ENCODE assay signal across 8 mouse cellular contexts in the genomic region with DNA sequence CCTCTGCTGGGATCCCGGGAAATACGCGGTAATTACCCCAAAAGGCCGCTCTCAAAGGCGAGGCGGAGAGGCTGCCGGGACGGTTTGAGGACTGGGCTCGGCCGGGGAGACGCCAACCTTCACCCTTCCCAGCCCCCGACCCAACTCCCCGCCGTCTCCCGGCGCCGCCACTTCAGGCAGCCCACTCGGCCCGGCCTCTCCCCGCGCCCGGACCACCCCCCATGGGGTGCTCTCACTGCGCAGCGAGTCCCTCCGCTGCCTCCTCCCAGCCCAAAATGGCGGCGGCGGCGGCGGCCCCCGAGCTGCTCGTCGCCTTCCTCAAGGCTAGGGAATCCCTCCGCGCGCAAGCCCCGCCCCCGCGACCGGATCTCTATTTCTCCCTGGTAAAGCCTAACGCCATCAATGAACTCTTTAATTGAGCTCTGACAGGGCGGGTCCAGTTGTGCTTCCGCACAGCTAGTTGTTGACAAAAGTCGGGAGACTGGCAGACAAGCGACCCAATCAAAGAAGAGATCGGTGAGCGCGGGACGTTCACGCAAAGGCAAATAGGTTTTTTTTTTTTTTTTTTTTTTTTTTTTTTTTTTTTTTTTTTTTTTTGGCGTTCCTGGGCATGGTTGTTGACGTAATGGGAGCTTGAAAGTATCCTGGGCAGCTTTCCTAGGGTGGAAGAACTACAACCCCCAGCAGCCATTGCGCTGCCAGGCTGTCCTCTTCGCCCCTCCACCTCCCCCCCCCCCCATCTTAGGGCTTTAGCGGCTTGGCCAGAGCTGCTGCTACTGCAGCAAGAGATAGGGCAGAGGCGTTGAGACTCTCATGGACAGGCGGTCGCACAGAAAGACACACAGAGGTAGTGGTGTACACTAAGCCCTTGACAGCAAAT. TPM values are rescaled to one million over a fixed set of nuclear protein-coding genes. Genes with fewer than 3 reads are reported as not detected.
DNase-seq lines count a peak whose midpoint lies in the region; ATAC-seq and TF ChIP-seq lines count a peak whose summit lies in the region.

No protein-coding gene starts in this region.

- H3K36me3 ChIP-seq in forebrain, embryonic 10.5 days (replicated peaks) = peaks cover 4% of the 10 kb centered on the region; the same call in 1 of the 2 replicates
- no peaks in the 10 kb centered on the region for H3K36me3 ChIP-seq in heart, embryonic 15.5 days
- no peaks in the 10 kb centered on the region for H3K36me3 ChIP-seq in liver, embryonic 14.5 days (replicated peaks; ENCODE audit: control insufficient read depth, insufficient read depth, low read depth)
- no peaks in the 10 kb centered on the region for H3K36me3 ChIP-seq in neural tube, embryonic 11.5 days (ENCODE audit: control insufficient read depth, insufficient read depth, low read length)
- H3K36me3 ChIP-seq in stomach, postnatal 0 days (ENCODE audit: control insufficient read depth, insufficient read depth, low read length) = no peaks in the 10 kb centered on the region

- peak overlapping the region; percentile 100 for H3K27ac ChIP-seq in forebrain, embryonic 10.5 days
- peak overlapping the region; percentile 96 for H3K27ac ChIP-seq in heart, embryonic 15.5 days
- peak overlapping the region; percentile 94 for H3K27ac ChIP-seq in liver, embryonic 14.5 days
- H3K27ac ChIP-seq in neural tube, embryonic 11.5 days (ENCODE audit: low read depth, low read length) = peak overlapping the region; percentile 92
- peak overlapping the region; percentile 98 for H3K27ac ChIP-seq in stomach, postnatal 0 days (replicated peaks)

- H3K27me3 ChIP-seq in forebrain, embryonic 10.5 days (ENCODE audit: poor library complexity, severe bottlenecking) = no peaks in the 10 kb centered on the region
- H3K27me3 ChIP-seq in heart, embryonic 15.5 days = no peaks in the 10 kb centered on the region
- no peaks in the 10 kb centered on the region for H3K27me3 ChIP-seq in liver, embryonic 14.5 days (ENCODE audit: control insufficient read depth, insufficient read depth, low read length)
- H3K27me3 ChIP-seq in neural tube, embryonic 11.5 days (ENCODE audit: control insufficient read depth, insufficient read depth, low read length) = no peaks in the 10 kb centered on the region
- H3K27me3 ChIP-seq in stomach, postnatal 0 days (ENCODE audit: control insufficient read depth, insufficient read depth, low read length) = no peaks in the 10 kb centered on the region

- DNase-seq in CD8-positive naive resting alpha-beta T cell, adult 2 months (ENCODE audit: low read depth in 2 of 2, low spot score in 2 of 2) = peak; percentile 99 to 100
- peak; percentile 99 for DNase-seq in c-Kit-positive CD71-negative TER-119-negative erythroid progenitor cells, embryonic 14.5 days (ENCODE audit: low read depth)
- DNase-seq in forebrain, embryonic 10.5 days (ENCODE audit: extremely low spot score, low spot score) = peak; percentile 99
- DNase-seq in kidney, postnatal 25 days = peak; percentile 100
- DNase-seq in liver, embryonic 14.5 days (ENCODE audit: low read depth in 3 of 3, low spot score in 3 of 3) = peak; percentile 99 to 100 (median 99)
- DNase-seq in neural tube, embryonic 11.5 days (ENCODE audit: low spot score) = peak; percentile 100
- peak; percentile 100 for DNase-seq in stomach, postnatal 0 days (ENCODE audit: low spot score)

- peak; percentile 90 for ATAC-seq in heart, embryonic 15.5 days (replicated peaks; ENCODE audit: insufficient number of reproducible peaks, insufficient read depth, low FRiP score, low read depth)
- ATAC-seq in liver, embryonic 14.5 days (ENCODE audit: insufficient read depth) = peak; percentile 86
- peak; percentile 92 for ATAC-seq in neural tube, embryonic 11.5 days (ENCODE audit: insufficient read depth, low FRiP score, low TSS enrichment)
- ATAC-seq in stomach, postnatal 0 days (ENCODE audit: low FRiP score, low TSS enrichment) = peak; percentile 96

- peaks cover 42% of the 10 kb centered on the region for H3K4me1 ChIP-seq in forebrain, embryonic 10.5 days
- H3K4me1 ChIP-seq in heart, embryonic 15.5 days (replicated peaks) = peaks cover 35% of the 10 kb centered on the region
- H3K4me1 ChIP-seq in liver, embryonic 14.5 days (replicated peaks; ENCODE audit: control insufficient read depth in 2 of 2, insufficient read depth in 2 of 2, low read length in 1 of 2) = peaks cover 35 to 43% of the 10 kb centered on the region in 2 experiments
- H3K4me1 ChIP-seq in neural tube, embryonic 11.5 days (ENCODE audit: control insufficient read depth, insufficient read depth, low read length) = peaks cover 11% of the 10 kb centered on the region; the same call in 1 of the 2 replicates
- peaks cover 10% of the 10 kb centered on the region; the same call in 1 of the 2 replicates for H3K4me1 ChIP-seq in stomach, postnatal 0 days (replicated peaks; ENCODE audit: control insufficient read depth, insufficient read depth)

- no peak for TF ChIP-seq CTCF in liver, embryonic 14.5 days (IDR thresholded peaks at IDR 0.05; ENCODE audit: low read depth)
- TF ChIP-seq CTCF in stomach, postnatal 0 days (IDR thresholded peaks at IDR 0.05; ENCODE audit: low read depth) = no peak

- H3K4me3 ChIP-seq in forebrain, embryonic 10.5 days = peak overlapping the region; percentile 96
- H3K4me3 ChIP-seq in heart, embryonic 15.5 days = peak overlapping the region; percentile 77
- H3K4me3 ChIP-seq in liver, embryonic 14.5 days (ENCODE audit: insufficient read depth in 1 of 2, low read depth in 2 of 2, low read length in 2 of 2) = peak overlapping the region; percentile 96 to 97
- peak overlapping the region; percentile 90 for H3K4me3 ChIP-seq in neural tube, embryonic 11.5 days (ENCODE audit: low read depth, low read length)
- peak overlapping the region; percentile 96 for H3K4me3 ChIP-seq in stomach, postnatal 0 days (ENCODE audit: low read depth, low read length)

- peak overlapping the region; percentile 96 for H3K9ac ChIP-seq in heart, embryonic 15.5 days
- peak overlapping the region; percentile 99 for H3K9ac ChIP-seq in liver, embryonic 14.5 days (replicated peaks)
- peak overlapping the region; percentile 99 for H3K9ac ChIP-seq in neural tube, embryonic 11.5 days (ENCODE audit: low read length)
- peak overlapping the region; percentile 100 for H3K9ac ChIP-seq in stomach, postnatal 0 days (ENCODE audit: low read length)

- WGBS in forebrain, embryonic 10.5 days = under 1% methylated on average over 58 of the region's 58 CpGs
- under 1% methylated on average over 58 of the region's 58 CpGs for WGBS in heart, embryonic 15.5 days
- WGBS in liver, embryonic 14.5 days (ENCODE audit: insufficient replicate concordance) = under 1% methylated on average over 58 of the region's 58 CpGs
- under 1% methylated on average over 46 of the region's 58 CpGs for WGBS in neural tube, embryonic 11.5 days
- under 1% methylated on average over 57 of the region's 58 CpGs for WGBS in stomach, postnatal 0 days

- TF ChIP-seq EP300 in liver, embryonic 14.5 days (IDR thresholded peaks at IDR 0.05; ENCODE audit: low read depth) = peak; percentile 32
- no peak for TF ChIP-seq EP300 in stomach, postnatal 0 days (optimal IDR thresholded peaks at IDR 0.05)

- H3K4me2 ChIP-seq in heart, embryonic 15.5 days = peak overlapping the region; percentile 76
- peak overlapping the region; percentile 96 for H3K4me2 ChIP-seq in liver, embryonic 14.5 days (ENCODE audit: low read depth)
- H3K4me2 ChIP-seq in neural tube, embryonic 11.5 days (ENCODE audit: low read depth) = peak overlapping the region; percentile 83
- H3K4me2 ChIP-seq in stomach, postnatal 0 days (replicated peaks; ENCODE audit: low read depth) = peak overlapping the region; percentile 70

- no peaks in the 10 kb centered on the region for H3K9me3 ChIP-seq in forebrain, embryonic 10.5 days
- no peaks in the 10 kb centered on the region for H3K9me3 ChIP-seq in heart, embryonic 15.5 days (replicated peaks)
- no peaks in the 10 kb centered on the region for H3K9me3 ChIP-seq in liver, embryonic 14.5 days (ENCODE audit: control insufficient read depth, low read length)
- no peaks in the 10 kb centered on the region for H3K9me3 ChIP-seq in neural tube, embryonic 11.5 days (ENCODE audit: control insufficient read depth, low read length)
- no peaks in the 10 kb centered on the region for H3K9me3 ChIP-seq in stomach, postnatal 0 days (ENCODE audit: control insufficient read depth, low read length)

RNA-seq across cellular contexts. Expression of a gene that starts 0.6 kb away (rescaled TPM):
- 7.2 and 7.6 TPM in 2 replicates for polyA plus RNA-seq in forebrain, embryonic 10.5 days (2016; fragmentation: Nextera tagmentation; extraction: Ambion mirVana)
- polyA plus RNA-seq in heart, embryonic 15.5 days (2015; fragmentation: Nextera tagmentation; extraction: Ambion mirVana) = 5.5 and 6.4 TPM in 2 replicates
- polyA plus RNA-seq in liver, embryonic 14.5 days (2012; rRNA removed) = 2.2 and 3.5 TPM in 2 replicates
- polyA plus RNA-seq in liver, embryonic 14.5 days (2014; fragmentation: Nextera tagmentation; extraction: Ambion mirVana) = 3.4 and 4.4 TPM in 2 replicates
- 5.8 and 7.5 TPM in 2 replicates for polyA plus RNA-seq in neural tube, embryonic 11.5 days (2014; fragmentation: Nextera tagmentation; extraction: Ambion mirVana)
- polyA plus RNA-seq in stomach, postnatal 0 days (2015; fragmentation: Nextera tagmentation; extraction: Ambion mirVana) = 3.7 and 4.4 TPM in 2 replicates

RNA-seq across cellular contexts. Expression of a gene that starts 16.8 kb away (rescaled TPM):
- 1.8 and 2.0 TPM in 2 replicates for polyA plus RNA-seq in forebrain, embryonic 10.5 days (2016; fragmentation: Nextera tagmentation; extraction: Ambion mirVana)
- 2.6 and 3.0 TPM in 2 replicates for polyA plus RNA-seq in heart, embryonic 15.5 days (2015; fragmentation: Nextera tagmentation; extraction: Ambion mirVana)
- polyA plus RNA-seq in liver, embryonic 14.5 days (2012; rRNA removed) = 8.4 and 11.4 TPM in 2 replicates
- polyA plus RNA-seq in liver, embryonic 14.5 days (2014; fragmentation: Nextera tagmentation; extraction: Ambion mirVana) = 2.4 and 2.6 TPM in 2 replicates
- 3.6 and 3.9 TPM in 2 replicates for polyA plus RNA-seq in neural tube, embryonic 11.5 days (2014; fragmentation: Nextera tagmentation; extraction: Ambion mirVana)
- 3.8 and 4.1 TPM in 2 replicates for polyA plus RNA-seq in stomach, postnatal 0 days (2015; fragmentation: Nextera tagmentation; extraction: Ambion mirVana)

RNA-seq across cellular contexts. Expression of a gene that starts 31.3 kb away (rescaled TPM):
- 6.6 and 7.5 TPM in 2 replicates for polyA plus RNA-seq in forebrain, embryonic 10.5 days (2016; fragmentation: Nextera tagmentation; extraction: Ambion mirVana)
- polyA plus RNA-seq in heart, embryonic 15.5 days (2015; fragmentation: Nextera tagmentation; extraction: Ambion mirVana) = 18.5 and 23.7 TPM in 2 replicates
- 22.2 and 27.3 TPM in 2 replicates for polyA plus RNA-seq in liver, embryonic 14.5 days (2012; rRNA removed)
- polyA plus RNA-seq in liver, embryonic 14.5 days (2014; fragmentation: Nextera tagmentation; extraction: Ambion mirVana) = 49.7 and 63.2 TPM in 2 replicates
- 4.4 and 6.4 TPM in 2 replicates for polyA plus RNA-seq in neural tube, embryonic 11.5 days (2014; fragmentation: Nextera tagmentation; extraction: Ambion mirVana)
- polyA plus RNA-seq in stomach, postnatal 0 days (2015; fragmentation: Nextera tagmentation; extraction: Ambion mirVana) = 28.6 and 36.7 TPM in 2 replicates

RNA-seq across cellular contexts. Expression of a gene that starts 31.4 kb away (rescaled TPM):
- 1.5 and 1.7 TPM in 2 replicates for polyA plus RNA-seq in forebrain, embryonic 10.5 days (2016; fragmentation: Nextera tagmentation; extraction: Ambion mirVana)
- 11.0 and 11.8 TPM in 2 replicates for polyA plus RNA-seq in heart, embryonic 15.5 days (2015; fragmentation: Nextera tagmentation; extraction: Ambion mirVana)
- polyA plus RNA-seq in liver, embryonic 14.5 days (2012; rRNA removed) = 0.31 and 0.36 TPM in 2 replicates
- polyA plus RNA-seq in liver, embryonic 14.5 days (2014; fragmentation: Nextera tagmentation; extraction: Ambion mirVana) = 0.06 and 0.29 TPM in 2 replicates
- 0.80 and 0.90 TPM in 2 replicates for polyA plus RNA-seq in neural tube, embryonic 11.5 days (2014; fragmentation: Nextera tagmentation; extraction: Ambion mirVana)
- 4.2 and 5.0 TPM in 2 replicates for polyA plus RNA-seq in stomach, postnatal 0 days (2015; fragmentation: Nextera tagmentation; extraction: Ambion mirVana)

RNA-seq across cellular contexts. Expression of a gene that starts 38.1 kb away (rescaled TPM):
- 0.47 and 0.81 TPM in 2 replicates for polyA plus RNA-seq in forebrain, embryonic 10.5 days (2016; fragmentation: Nextera tagmentation; extraction: Ambion mirVana)
- 1.5 and 4.6 TPM in 2 replicates for polyA plus RNA-seq in heart, embryonic 15.5 days (2015; fragmentation: Nextera tagmentation; extraction: Ambion mirVana)
- 2.3 and 3.5 TPM in 2 replicates for polyA plus RNA-seq in liver, embryonic 14.5 days (2012; rRNA removed)
- 2.3 and 3.5 TPM in 2 replicates for polyA plus RNA-seq in liver, embryonic 14.5 days (2014; fragmentation: Nextera tagmentation; extraction: Ambion mirVana)
- polyA plus RNA-seq in neural tube, embryonic 11.5 days (2014; fragmentation: Nextera tagmentation; extraction: Ambion mirVana) = 0.78 and 1.2 TPM in 2 replicates
- 0.86 and 1.1 TPM in 2 replicates for polyA plus RNA-seq in stomach, postnatal 0 days (2015; fragmentation: Nextera tagmentation; extraction: Ambion mirVana)

Comparison
In these comparisons a context has a peak if more than half of its experiments do, and no peak if none do; other contexts are left out.
1. Peak in every context shown above with its lines: DNase-seq, ATAC-seq, H3K4me3 ChIP-seq and H3K27ac ChIP-seq.